Mouse (Mus musculus) naive thymus-derived CD4-positive, alpha-beta T cell, adult 2 months (primary cell): ENCODE measurements at regions not wholly inside any gene's neighbourhood (a gene's known extent, or its start where the extent isn't known, plus 50 kb on each side); places are given as distances from the start of the nearest gene placed in this dataset.
A peak's percentile ranks its signal among the peaks of the same experiment; 100 is the strongest.
"Not testable (repeated sequence)": the region's sequence is repeated elsewhere in the genome, so short reads cannot be mapped to it uniquely, and the experiment has no call there.

Experiments used
- DNase-seq: peaks from one replicate; pipeline ENCODE4 v3.0.0-alpha.2; 2011; ENCODE audit warnings: low read depth

DNA sequence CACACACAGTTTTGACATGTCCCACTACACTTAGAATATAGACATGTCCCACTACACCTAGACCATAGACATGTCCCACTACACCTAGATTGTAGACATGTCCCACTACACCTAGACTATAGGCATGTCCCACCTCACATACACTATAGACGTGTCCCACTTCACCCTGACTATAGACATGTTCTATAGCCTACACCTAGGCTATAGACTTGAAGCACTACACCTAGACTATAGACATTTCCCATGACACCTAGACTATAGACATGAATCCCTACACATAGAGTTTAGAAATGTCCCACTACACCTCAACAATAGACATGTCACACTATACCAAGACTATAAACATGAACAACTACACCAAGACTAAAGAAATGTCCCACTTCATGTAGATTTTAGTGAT is 2580.9 kb downstream of the Gm37988 start:
- no peak for DNase-seq

DNA sequence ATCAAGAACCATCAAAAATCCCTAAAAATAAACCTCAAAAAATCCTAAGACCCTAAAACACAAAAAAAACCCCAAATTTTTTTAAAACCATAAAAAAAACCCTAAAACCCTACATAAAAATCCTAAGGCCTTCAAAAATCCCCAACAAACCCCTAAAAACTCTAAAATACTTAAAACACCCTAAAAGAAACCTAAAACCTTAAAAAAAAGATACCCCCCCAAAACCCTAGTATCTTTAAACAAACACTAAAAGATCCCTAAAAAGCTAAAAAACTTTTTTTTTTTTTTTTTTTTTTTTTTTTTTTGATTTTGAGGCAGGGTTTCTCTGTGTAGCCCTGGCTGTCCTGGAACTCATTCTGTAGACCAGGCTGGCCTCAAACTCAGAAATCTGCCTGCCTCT is 2585.8 kb downstream of the Gm37988 start:
- no peak for DNase-seq

DNA sequence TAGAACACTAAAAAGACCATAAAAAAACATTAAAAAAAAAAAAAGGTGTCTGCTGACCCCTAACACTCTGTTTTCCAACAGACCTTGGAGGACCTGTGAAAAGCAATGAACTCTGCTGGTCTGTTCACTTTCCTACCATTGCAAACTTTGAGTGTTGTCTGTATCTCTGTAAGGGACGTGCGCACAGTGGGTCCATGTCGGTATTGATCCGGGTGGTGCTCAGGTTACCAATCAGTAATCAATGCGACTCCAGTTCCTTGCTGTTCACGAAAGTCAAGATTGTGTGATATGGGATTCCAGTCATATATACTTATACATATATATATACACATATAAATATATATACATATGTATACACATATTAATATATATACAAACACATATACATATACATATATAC is 2586.5 kb downstream of the Gm37988 start:
- DNase-seq = peak; percentile 18

DNA sequence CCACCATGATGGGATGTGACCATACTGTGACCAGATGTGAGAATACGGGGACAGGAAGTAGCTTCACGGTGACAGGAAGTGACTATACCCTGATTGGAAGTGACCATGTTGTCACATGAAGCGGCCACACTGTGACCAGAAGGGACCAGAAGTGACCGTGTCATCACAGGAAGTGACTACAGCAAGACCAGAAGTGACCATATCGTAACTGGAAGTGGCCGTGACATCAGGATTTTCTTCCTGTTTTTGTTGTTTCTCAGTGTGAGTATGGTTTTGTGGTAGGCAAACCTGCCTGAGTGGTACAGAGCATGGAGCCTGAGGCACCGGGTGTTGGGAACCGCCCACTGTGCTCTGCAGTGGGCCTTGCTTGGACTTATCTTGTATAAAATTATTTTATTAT is 2587.8 kb downstream of the Gm37988 start:
- peak; percentile 34 for DNase-seq

DNA sequence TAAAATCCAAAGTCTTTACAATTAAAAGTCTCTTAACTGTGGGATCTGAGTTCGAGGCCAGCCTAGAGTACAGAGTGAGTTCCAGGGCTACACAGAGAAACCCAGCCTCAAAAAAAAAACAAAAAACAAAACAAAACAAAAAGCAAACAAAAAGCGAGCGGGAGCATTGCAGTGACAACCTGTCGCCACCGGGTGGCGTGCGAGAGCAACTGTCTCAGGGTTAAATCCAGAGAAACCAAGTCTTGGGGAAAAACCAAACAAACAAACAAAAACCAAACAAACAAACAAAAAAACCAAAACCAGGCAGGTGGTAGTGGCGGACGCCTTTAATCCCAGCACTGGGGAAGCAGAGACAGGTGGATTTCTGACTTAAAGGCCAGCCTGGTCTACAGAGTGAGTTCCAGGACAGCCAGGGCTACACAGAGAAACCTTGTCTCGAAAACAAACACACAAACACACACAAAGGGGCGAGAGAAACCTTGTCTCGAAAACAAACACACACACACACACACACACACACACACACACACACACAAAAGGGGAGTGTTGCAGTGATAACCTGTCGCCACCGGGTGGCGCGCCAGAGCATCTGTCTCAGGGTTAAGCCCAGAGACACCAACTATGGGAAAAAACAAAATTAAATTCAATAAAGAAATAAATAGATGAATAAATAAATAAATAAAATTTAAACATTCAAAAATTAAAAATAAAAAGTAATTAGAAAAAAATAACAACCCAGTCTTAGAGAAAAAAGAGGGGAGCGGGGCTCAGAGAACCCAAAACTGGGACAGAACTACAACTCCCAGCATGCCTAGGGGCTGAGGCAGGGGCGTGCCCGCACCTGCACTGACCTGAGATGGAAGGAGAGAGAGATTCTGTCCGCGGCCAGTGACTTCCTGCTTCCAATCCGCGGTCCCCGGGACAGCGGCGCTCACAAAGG is 2589.4 kb downstream of the Gm37988 start:
- DNase-seq = peak; percentile 90

DNA sequence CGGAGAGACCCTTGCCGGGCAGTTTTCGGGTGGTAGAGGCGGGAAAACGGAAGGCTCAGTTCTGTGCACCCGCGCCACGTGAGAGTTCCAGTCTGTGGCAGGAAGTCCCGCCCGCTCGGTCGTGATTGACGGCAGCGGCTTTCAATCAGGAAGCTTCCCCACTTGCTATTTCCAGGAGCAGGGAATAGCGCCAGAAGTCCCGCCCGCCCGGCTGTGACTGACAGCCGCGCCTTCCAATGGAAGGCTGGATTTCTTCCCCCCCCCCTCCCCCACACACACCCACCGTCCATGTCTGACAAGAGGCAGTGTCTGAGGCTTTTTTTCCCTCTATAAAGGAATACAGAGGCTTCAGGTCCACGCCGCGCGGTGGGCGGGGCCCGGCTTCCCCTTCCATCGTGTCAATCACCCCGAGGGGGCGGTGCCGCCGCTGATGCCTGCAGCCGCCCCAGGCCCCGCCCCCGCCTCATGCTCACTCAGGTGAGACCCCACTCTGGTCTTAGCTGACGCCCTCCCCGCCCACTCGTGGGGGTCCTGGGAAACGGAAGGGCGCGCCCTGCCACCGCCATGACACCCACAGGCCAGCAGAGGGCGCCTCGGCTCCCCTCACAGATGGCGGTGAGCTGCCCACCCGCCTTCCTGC is 2590.2 kb downstream of the Gm37988 start:
- DNase-seq = peak; percentile 99

DNA sequence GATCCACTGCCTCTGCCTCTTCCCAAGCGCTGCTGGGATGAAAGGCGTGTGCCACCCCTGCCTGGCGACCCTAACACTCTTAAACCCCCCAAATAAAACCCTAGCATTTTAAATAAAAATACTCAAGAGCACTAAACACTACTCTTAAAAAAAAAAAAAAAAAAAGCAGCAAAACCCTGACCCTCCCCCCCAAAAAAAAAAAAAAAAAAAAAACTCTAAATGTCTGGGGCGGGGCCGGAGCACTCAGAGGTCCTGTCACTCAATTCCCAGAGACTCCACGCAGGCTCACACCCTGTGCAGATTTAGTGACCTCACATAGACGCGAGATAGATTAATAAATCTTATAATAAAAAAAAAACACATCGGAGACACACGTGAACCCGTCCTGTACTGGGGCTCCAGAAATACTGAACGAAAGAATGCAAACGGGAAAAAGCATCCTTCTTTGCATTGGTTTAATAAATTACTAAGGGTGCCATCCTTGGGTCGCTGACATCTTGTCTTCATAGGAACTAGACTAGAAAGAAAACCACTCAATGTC is 2591.1 kb downstream of the Gm37988 start:
- DNase-seq = no peak

DNA sequence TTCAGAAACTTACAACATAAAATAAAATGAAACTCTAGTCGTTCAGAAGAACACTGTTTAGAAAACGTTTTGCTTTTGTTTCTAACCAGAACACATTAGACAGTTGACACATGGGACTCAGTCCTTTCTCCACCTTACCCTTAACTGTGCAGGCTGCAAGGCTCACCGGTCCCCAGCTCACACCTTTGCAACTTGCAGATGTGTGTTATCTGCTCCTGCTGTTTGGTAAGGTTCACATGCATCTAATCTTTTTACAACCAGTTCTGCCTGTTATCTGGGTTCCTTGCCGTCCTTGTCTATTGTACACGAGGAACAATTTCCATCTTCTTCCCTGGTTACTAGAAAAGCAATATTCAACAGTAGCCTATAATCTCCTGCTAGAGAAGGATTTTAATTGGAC is 2598.0 kb downstream of the Gm37988 start:
- not testable (repeated sequence) for DNase-seq

DNA sequence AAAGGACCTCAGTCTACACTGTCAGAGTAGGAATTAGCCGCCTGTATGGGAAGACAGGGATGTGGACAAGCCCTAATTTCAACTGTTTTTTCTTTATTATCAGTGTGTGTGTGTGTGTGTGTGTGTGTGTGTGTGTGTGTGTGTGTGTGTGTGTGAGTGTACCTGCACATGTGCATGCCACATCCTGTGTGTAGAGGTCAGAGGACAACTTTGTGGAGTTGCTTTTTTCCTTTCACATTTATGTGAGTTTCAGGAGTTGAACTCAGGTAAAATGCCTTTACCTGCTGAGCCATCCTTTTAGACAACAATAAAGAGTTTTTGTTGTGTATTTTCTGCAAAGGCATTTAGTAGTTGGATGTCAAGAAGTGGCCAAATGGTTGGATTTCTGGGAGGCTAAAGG is 2606.8 kb downstream of the Gm37988 start:
- DNase-seq = no peak

DNA sequence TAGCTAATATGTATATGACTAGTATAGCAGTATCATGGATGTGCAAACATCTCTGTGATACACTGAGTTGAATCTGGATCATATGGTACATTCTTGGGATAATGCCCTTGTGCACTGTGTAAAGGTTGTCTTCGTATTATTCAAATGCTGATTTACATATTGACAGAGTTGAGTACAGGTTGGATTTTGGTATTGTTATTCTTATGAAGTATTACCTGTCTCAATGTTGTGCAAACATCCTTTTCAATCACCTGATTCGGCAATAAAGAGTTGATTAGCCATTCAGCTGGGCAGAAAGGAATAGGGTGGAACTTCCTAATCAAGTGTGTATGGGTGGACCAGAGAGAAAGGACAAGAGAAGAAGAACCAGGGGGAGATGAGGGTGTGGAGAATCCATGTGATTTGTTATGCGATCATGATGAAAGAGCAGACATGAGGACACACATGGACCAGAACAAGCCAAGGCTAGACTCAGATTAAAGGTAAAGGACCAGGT is 2644.0 kb downstream of the Gm37988 start:
- DNase-seq = no peak

DNA sequence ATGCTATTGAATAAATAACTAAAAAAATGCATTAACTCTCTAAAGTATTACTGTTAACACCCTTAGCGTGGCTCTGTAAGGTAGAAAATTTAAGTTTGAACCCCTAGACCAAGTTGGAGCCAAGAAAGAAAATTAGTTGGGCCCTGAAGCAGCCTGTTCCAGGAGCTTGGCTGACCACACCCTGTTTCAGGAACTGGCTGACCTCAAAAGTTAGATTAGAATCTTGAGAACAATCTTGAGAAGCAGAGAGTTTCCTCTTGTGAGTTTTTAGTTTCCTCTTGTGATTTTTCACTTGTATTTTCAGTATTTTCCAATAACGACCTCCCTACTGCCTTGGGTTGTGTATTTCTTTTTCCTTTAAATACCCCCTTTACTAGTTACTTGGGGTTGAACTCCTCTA is 2647.2 kb downstream of the Gm37988 start:
- DNase-seq = peak; percentile 7

DNA sequence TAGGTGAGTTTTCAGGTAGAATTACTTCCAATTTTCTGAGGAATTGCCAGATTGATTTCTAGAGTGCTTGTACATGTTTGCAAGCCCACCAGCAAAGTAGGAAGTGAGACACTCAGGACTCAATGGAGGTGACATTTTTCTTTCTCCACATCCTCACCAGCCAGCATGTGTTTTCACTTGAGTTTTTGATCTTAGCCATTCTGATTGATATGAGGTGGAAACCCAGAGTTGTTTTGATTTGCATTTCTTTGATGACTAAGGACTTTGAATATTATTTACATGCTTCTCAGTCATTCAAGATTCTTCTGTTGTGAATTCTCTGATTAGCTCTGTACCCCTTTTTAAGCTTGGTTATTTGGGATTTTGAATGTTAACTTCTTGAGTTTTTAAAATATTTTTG is 2650.2 kb downstream of the Gm37988 start:
- no peak for DNase-seq

DNA sequence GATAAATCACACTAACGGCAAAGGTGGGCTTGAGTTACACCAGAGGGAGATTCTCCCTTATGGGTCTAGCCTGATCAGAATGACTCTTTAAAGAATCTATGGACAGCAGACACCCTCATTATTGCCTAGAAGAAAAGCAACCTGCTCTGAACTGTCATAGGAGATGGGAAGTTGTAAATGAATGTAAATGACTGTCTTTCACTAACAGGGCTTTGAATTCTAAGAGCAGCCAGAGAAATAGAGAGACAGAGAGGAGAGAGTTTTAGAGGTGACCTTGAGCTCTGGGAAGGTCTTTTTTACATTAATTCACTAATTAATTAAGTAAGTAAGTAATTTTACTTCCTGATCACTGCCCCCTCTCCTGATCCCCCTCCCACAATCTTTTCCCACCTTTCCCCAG is 2686.4 kb downstream of the Gm37988 start:
- no peak for DNase-seq

DNA sequence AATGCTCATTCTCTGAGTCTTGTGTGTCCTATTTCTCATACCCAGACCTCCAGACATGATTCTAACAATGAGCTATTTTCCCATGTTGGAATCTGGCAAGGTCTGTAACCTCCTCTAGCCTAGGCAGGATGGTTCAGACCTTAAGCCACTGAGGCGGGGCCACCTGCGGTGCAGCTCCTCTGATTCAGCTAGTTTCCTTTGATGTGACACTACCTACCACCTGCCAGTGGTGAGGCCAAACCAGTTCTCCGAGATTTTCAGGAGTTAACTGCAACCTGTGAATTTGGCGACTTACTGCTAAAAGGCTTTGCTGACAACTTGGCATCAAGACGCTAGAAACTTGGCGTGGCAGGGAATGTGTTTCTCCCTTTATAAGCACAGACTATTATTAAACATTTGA is 2691.3 kb downstream of the Gm37988 start:
- no peak for DNase-seq

DNA sequence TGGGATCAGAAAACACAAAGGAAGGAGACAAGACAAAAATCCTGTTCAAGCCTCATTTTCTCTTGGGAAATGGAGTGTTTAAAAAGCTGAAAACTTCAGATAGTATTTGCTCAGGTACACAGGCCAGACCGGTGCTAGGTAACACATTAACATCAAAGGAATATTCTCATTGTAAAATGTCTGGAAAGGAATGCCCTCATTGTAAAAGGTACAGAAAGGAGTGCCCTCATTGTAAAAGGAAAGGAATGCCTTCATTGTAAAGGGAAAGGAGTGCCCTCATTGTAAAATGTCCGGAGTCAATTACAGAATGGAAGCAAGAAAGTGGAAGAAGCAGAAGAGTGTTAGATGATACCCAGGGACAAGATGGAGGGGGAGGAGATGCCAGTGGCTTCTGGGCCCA is 2694.7 kb downstream of the Gm37988 start:
- DNase-seq = no peak

DNA sequence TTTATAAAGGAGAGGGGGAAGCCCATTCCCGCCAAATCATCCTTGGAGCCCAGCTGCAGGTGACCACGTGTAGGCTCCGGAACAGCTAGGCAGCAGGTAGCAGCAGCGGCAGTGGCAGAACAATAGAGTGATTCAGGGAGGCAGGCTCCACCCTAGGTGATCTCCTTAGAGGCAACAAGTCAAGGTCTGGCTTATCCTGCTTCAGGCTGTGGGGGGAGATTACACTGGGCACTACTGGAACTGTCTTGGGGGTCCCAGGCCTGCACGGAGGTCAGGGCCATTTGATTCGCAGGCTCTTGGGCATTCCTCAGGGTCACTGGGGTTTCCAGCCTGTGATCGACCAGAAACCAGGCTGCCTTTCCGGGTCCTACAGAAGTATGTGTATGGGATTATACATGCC is 2711.1 kb downstream of the Gm37988 start:
- DNase-seq = no peak

DNA sequence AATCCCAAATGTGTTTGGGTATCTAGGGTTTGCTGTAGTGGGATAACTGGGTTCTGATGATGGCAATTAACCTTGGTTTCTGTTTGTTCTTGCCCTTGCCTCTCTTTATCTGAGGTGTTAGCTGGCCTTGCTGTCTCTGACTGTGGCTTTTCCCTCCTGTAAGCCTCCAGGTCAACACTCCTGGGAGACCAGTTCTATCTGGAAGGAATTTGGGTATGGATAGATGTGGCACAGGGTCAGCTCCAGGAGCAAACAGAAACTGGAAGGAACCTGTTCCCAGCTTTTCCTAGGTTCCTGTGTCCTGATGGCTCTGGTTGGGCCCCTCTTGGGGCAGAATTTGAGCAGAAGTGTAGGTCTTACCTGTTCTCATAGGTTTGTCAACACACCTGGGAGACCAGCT is 2725.8 kb downstream of the Gm37988 start:
- no peak for DNase-seq

DNA sequence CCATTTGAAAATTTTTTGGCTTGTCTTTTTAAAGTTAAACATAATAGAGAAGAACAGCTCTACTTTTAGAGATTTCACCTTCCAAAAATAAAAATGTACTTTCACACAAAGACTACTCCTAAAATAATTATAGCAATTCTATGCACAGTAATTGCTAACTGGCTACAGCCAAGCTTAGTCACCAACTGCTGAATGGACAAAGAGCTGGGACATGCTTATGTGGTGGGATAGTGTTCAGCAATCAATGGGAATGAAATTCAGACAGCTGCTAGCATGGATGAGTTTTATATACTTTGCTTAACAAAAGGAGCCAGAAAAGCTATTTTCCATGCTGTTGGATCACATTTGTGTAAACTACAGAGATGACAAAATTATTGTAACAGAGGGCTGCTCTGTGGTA is 2727.5 kb downstream of the Gm37988 start:
- no peak for DNase-seq

DNA sequence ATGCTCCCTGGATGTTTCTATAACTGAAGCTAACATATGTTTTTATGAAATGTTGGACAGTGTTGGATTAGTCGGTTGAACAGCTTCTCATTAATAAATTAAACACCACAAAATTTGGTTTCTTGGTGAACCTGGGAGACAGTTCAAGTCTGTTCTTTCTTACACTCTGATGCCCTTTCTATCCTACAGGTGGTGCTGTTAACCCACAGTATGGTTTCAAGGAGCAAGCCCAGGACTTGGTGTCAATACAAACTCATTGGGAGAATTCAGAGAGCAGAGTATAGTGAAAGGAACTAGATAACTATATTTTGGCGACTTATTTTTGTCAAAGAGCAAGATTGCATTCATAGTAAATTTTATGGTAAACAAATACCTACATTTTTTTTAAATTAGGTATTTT is 2735.8 kb downstream of the Gm37988 start:
- peak; percentile 15 for DNase-seq

DNA sequence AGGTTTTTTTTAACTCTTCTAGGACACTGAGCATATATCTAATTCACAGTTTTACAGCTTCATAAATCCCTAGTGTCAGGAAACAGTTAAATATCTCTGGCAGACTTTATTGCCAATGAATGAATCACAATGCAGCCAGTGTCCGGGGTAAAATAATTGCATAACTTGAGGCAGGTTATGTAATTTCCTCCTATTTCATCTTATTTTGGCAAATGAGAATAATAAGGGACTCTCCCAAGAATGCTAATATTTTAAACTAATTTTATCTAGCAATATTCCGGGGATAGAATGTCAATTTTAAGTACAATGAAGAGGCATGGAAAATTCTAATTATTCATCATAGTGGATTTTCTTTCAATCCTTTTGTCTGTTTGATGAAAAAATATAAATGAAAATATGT is 2740.6 kb downstream of the Gm37988 start:
- no peak for DNase-seq

DNA sequence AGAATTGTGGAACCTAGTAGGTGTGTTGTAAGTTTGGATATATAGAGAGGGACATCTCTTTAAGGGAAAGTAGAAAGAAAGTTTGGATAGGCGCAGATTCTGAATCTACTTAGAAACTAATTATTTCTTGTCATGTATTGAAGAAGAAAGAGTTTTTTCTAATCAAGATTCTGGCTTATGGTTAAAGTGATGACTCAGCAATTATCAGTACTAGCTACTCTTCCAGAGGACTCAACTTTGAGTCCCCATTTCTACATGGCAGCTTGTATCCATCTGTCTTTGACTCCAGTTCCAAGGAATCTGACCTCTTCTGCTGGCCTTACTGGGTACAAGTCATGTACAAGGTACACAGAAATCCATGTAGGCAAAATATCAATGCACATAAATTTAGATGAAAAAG is 2767.1 kb downstream of the Gm37988 start:
- no peak for DNase-seq

DNA sequence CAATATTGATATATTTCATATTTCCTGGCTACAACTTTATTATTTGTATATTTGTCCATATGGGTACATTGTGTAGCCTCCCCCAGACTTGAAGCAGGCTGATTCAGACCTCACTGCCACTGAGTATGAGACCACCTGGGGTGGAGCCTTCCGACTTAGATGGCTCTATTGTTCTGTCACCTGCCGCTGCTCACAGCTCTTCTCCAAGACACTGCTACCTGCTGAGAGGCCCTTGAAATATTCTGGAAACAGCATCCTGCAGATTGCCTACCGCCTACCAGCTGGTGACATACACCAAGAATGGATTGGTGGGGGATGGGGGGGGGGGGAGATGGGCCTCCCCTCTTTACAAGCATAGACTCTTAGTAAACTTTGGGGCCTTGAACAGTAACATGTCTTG is 2778.7 kb downstream of the Gm37988 start:
- DNase-seq = no peak

DNA sequence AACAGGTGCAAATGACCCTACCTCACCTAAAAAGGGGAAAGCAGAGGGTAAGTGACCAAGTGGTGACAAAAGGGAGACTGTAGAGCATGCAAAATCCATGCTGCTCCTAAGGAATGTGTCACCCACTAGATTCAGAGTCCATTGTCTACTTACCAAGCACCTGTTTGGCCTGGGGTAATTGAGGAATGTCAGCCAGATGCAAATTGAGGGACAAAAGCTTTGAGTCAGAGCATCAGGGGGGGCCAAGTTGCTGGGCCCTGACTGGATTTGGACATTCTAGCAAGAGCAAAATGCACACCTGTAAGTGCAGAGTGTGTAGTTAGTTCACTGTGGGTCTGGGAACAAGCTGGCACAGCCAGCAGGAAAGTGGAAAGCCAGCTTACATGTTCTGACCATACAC is 2783.6 kb downstream of the Gm37988 start:
- DNase-seq = no peak
